Mouse (Mus musculus): ENCODE measurements around the gene Esam. TPM values are rescaled to one million over a fixed set of nuclear protein-coding genes. Genes with fewer than 3 reads are reported as not detected.

Gene Esam
- polyA plus RNA-seq, 1 experiment from 2014 or later: 256 TPM

- DNase-seq (ENCODE audit: low spot score): peak; percentile 88
- 25% methylated on average over 3 of the region's 3 CpGs for WGBS
- peak; percentile 91 for ATAC-seq
Observed at GRCm38 (mm10) chr9:37495761-37496160, 32.1 kb upstream of the Esam start.

GRCm38 (mm10) chr9:37496325-37496724 is 31.6 kb upstream of the Esam start:
- Histone ChIP-seq H3K4me1 (ENCODE audit: insufficient read depth, low read depth, low read length) (no peaks in the 10 kb centered on the region), H3K9me3 (ENCODE audit: low read length) (no peaks in the 10 kb centered on the region), H3K36me3 (ENCODE audit: insufficient read depth, low read length) (no peaks in the 10 kb centered on the region), H3K27ac (ENCODE audit: low read length) (0 out of 2 replicates have a peak overlapping the region, but pooled peaks have one; percentile 20), H3K4me2 (replicated peaks; ENCODE audit: low read depth, low read length) (no peak overlapping the region), H3K27me3 (replicated peaks; ENCODE audit: insufficient read depth, low read length) (no peaks in the 10 kb centered on the region), H3K4me3 (ENCODE audit: low read depth, low read length) (no peak overlapping the region), H3K9ac (replicated peaks; ENCODE audit: low read depth) (no peak overlapping the region)
- TF ChIP-seq EP300 (IDR thresholded peaks at IDR 0.05): no peak
- TF ChIP-seq CTCF (IDR thresholded peaks at IDR 0.05): no peak
- ATAC-seq (peak; percentile 52), DNase-seq (ENCODE audit: low spot score) (peak; percentile 67)

More at GRCm38 (mm10) chr9:37495761-37496160, 32.1 kb upstream of the Esam start:
- TF ChIP-seq EP300 (IDR thresholded peaks at IDR 0.05): no peak
- no peak for TF ChIP-seq CTCF (IDR thresholded peaks at IDR 0.05)
- H3K9ac ChIP-seq (replicated peaks; ENCODE audit: low read depth): no peak overlapping the region
- no peaks in the 10 kb centered on the region for H3K27me3 ChIP-seq (replicated peaks; ENCODE audit: insufficient read depth, low read length)
- 0 out of 2 replicates have a peak overlapping the region, but pooled peaks have one; percentile 20 for H3K27ac ChIP-seq (ENCODE audit: low read length)
- no peaks in the 10 kb centered on the region for H3K9me3 ChIP-seq (ENCODE audit: low read length)
- no peak overlapping the region for H3K4me2 ChIP-seq (replicated peaks; ENCODE audit: low read depth, low read length)
- no peak overlapping the region for H3K4me3 ChIP-seq (ENCODE audit: low read depth, low read length)
- H3K36me3 ChIP-seq (ENCODE audit: insufficient read depth, low read length): no peaks in the 10 kb centered on the region
- H3K4me1 ChIP-seq (ENCODE audit: insufficient read depth, low read depth, low read length): no peaks in the 10 kb centered on the region

GRCm38 (mm10) chr9:37500201-37500600 is 27.7 kb upstream of the Esam start:
- Histone ChIP-seq H3K9ac (replicated peaks; ENCODE audit: low read depth) (no peak overlapping the region), H3K4me3 (ENCODE audit: low read depth, low read length) (no peak overlapping the region), H3K36me3 (ENCODE audit: insufficient read depth, low read length) (no peaks in the 10 kb centered on the region), H3K4me1 (ENCODE audit: insufficient read depth, low read depth, low read length) (no peaks in the 10 kb centered on the region), H3K27ac (ENCODE audit: low read length) (no peak overlapping the region), H3K27me3 (replicated peaks; ENCODE audit: insufficient read depth, low read length) (no peaks in the 10 kb centered on the region), H3K9me3 (ENCODE audit: low read length) (no peaks in the 10 kb centered on the region), H3K4me2 (replicated peaks; ENCODE audit: low read depth, low read length) (no peak overlapping the region)
- DNase-seq (ENCODE audit: low spot score): no peak
- no peak for ATAC-seq
- TF ChIP-seq EP300 (IDR thresholded peaks at IDR 0.05) (no peak), CTCF (IDR thresholded peaks at IDR 0.05) (no peak)
- 80% methylated on average over 3 of the region's 3 CpGs for WGBS

- H3K9me3 ChIP-seq (ENCODE audit: low read length): no peaks in the 10 kb centered on the region
- H3K4me2 ChIP-seq (replicated peaks; ENCODE audit: low read depth, low read length): no peak overlapping the region
- DNase-seq (ENCODE audit: low spot score) (no peak), ATAC-seq (no peak)
- H3K4me3 ChIP-seq (ENCODE audit: low read depth, low read length): no peak overlapping the region
- H3K9ac ChIP-seq (replicated peaks; ENCODE audit: low read depth): no peak overlapping the region
- no peak for TF ChIP-seq CTCF (IDR thresholded peaks at IDR 0.05)
- no peak for TF ChIP-seq EP300 (IDR thresholded peaks at IDR 0.05)
- WGBS: 96% methylated on average over 1 of the region's 1 CpGs
- no peaks in the 10 kb centered on the region for H3K4me1 ChIP-seq (ENCODE audit: insufficient read depth, low read depth, low read length)
- no peaks in the 10 kb centered on the region for H3K27me3 ChIP-seq (replicated peaks; ENCODE audit: insufficient read depth, low read length)
- no peaks in the 10 kb centered on the region for H3K36me3 ChIP-seq (ENCODE audit: insufficient read depth, low read length)
- H3K27ac ChIP-seq (ENCODE audit: low read length): no peak overlapping the region
Observed at GRCm38 (mm10) chr9:37501170-37501569, 26.7 kb upstream of the Esam start.

- no peak for ATAC-seq
- Histone ChIP-seq H3K27me3 (replicated peaks; ENCODE audit: insufficient read depth, low read length) (no peaks in the 10 kb centered on the region), H3K36me3 (ENCODE audit: insufficient read depth, low read length) (no peaks in the 10 kb centered on the region), H3K27ac (ENCODE audit: low read length) (no peak overlapping the region), H3K4me2 (replicated peaks; ENCODE audit: low read depth, low read length) (no peak overlapping the region), H3K9me3 (ENCODE audit: low read length) (no peaks in the 10 kb centered on the region), H3K4me1 (ENCODE audit: insufficient read depth, low read depth, low read length) (no peaks in the 10 kb centered on the region), H3K4me3 (ENCODE audit: low read depth, low read length) (no peak overlapping the region), H3K9ac (replicated peaks; ENCODE audit: low read depth) (no peak overlapping the region)
- DNase-seq (ENCODE audit: low spot score): no peak
- peak; percentile 35 for TF ChIP-seq CTCF (IDR thresholded peaks at IDR 0.05)
- TF ChIP-seq EP300 (IDR thresholded peaks at IDR 0.05): no peak
Observed at GRCm38 (mm10) chr9:37504348-37504747, 23.5 kb upstream of the Esam start.

GRCm38 (mm10) chr9:37506023-37506422 is 21.9 kb upstream of the Esam start:
- WGBS: 49% methylated on average over 1 of the region's 1 CpGs

GRCm38 (mm10) chr9:37512097-37512496 is 15.8 kb upstream of the Esam start:
- H3K27ac ChIP-seq (ENCODE audit: low read length): no peak overlapping the region
- no peak overlapping the region for H3K4me3 ChIP-seq (ENCODE audit: low read depth, low read length)
- no peak overlapping the region for H3K4me2 ChIP-seq (replicated peaks; ENCODE audit: low read depth, low read length)
- no peak for TF ChIP-seq EP300 (IDR thresholded peaks at IDR 0.05)
- TF ChIP-seq CTCF (IDR thresholded peaks at IDR 0.05): peak; percentile 45
- H3K27me3 ChIP-seq (replicated peaks; ENCODE audit: insufficient read depth, low read length): no peaks in the 10 kb centered on the region
- no peaks in the 10 kb centered on the region for H3K4me1 ChIP-seq (ENCODE audit: insufficient read depth, low read depth, low read length)
- H3K9ac ChIP-seq (replicated peaks; ENCODE audit: low read depth): no peak overlapping the region
- H3K36me3 ChIP-seq (ENCODE audit: insufficient read depth, low read length): no peaks in the 10 kb centered on the region
- DNase-seq (ENCODE audit: low spot score) (no peak), ATAC-seq (no peak)
- H3K9me3 ChIP-seq (ENCODE audit: low read length): no peaks in the 10 kb centered on the region
- WGBS: 92% methylated on average over 2 of the region's 2 CpGs

More at GRCm38 (mm10) chr9:37506023-37506422, 21.9 kb upstream of the Esam start:
- no peak overlapping the region for H3K4me2 ChIP-seq (replicated peaks; ENCODE audit: low read depth, low read length)
- H3K9me3 ChIP-seq (ENCODE audit: low read length): no peaks in the 10 kb centered on the region
- no peak for DNase-seq (ENCODE audit: low spot score)
- H3K4me3 ChIP-seq (ENCODE audit: low read depth, low read length): no peak overlapping the region
- no peaks in the 10 kb centered on the region for H3K4me1 ChIP-seq (ENCODE audit: insufficient read depth, low read depth, low read length)
- TF ChIP-seq EP300 (IDR thresholded peaks at IDR 0.05) (no peak), CTCF (IDR thresholded peaks at IDR 0.05) (no peak)
- H3K27me3 ChIP-seq (replicated peaks; ENCODE audit: insufficient read depth, low read length): no peaks in the 10 kb centered on the region
- H3K36me3 ChIP-seq (ENCODE audit: insufficient read depth, low read length): no peaks in the 10 kb centered on the region
- no peak overlapping the region for H3K27ac ChIP-seq (ENCODE audit: low read length)
- no peak for ATAC-seq
- no peak overlapping the region for H3K9ac ChIP-seq (replicated peaks; ENCODE audit: low read depth)
